Mouse (Mus musculus) urinary bladder, postnatal 36 days (tissue): ENCODE measurements around the gene Spint1.
A peak's percentile ranks its signal among the peaks of the same experiment; 100 is the strongest.

Experiments
- DNase-seq, 2 experiments: peaks; one replicate each; pipeline ENCODE4 v3.0.0; 2022; ENCODE audit warnings: low spot score in 2 of 2, mixed read lengths in 1 of 2

Gene Spint1

DNA sequence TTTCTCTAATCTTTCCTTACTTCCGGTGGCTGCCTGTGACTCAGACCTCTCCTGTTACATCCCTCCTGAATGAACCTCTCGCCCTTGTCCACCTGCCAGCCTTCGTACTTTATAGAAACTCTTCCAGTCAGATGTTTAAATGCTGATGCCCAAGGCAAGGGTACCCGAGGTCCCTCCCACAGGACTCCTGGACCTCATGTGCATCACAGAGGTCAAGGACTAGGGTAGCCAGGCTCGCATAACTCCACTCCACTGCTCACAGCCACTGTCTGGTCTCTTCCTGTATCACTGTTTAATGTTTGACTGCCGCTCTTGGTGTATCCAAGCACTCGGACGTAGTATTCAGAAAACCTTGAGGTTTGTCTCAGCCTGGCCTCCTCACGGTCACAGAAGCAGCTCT is 5.4 kb downstream of the Spint1 start:
- DNase-seq, result no peak

DNA sequence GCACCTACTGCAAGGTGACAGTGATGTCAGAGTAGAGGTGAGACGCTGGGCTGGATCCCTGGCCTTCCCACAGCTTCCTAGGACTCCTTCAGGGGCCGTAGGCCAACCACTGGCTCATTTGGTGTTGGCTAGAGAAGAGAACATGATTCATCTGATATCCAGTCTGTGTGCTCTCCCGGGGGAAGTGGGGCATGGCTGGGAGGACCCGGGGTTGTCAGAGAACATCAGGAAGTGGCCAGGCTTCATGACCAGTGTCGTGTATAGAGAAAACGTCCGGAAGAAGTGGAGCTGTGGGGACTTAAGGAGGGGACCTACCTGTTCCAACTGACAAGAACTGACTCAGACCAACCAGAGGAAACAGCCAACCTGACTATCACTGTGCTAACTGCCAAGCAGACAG is 8.1 kb downstream of the Spint1 start:
- no peak for DNase-seq

DNA sequence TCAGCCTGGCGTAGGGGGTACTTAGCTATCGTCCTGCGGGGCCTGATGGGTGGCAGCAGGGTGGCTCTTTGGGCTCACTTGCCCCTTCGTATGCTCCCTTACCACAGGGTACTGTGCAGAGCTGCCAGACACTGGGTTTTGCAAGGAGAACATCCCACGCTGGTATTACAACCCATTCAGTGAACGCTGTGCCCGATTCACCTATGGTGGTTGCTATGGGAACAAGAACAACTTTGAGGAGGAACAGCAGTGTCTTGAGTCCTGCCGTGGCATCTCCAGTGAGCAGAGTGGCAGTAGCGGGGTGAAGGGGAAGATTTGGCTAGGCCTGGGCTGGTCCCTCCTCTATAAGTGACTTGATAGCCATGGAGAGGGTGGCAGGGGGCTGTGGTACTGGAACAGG is 10.7 kb downstream of the Spint1 start:
- no peak for DNase-seq

DNA sequence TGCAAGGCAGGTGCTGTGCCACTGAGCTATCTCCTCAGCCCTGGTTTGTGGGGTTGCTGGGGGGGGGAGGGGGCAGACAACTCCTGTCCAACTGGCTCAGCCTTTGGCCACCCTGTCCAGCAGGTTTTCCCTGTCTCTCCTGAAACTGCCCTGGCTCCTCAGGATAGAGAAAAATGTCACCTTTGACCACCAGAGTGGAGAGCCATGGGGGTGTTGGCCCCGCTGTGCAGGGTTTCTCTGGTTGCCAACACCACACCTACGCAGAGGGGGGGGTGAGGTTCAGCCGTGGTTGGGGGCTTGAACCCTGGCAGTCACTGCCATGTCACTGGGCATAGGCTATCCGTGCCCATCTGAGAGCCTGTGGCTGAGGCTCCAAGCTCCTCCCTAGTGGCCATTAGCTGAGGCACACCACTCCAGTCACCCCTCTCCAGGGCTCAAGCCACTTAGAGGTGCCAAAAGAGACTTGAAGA is 12.5 kb downstream of the Spint1 start:
- peak in 1 of 2 experiments; percentile 46 for DNase-seq

DNA sequence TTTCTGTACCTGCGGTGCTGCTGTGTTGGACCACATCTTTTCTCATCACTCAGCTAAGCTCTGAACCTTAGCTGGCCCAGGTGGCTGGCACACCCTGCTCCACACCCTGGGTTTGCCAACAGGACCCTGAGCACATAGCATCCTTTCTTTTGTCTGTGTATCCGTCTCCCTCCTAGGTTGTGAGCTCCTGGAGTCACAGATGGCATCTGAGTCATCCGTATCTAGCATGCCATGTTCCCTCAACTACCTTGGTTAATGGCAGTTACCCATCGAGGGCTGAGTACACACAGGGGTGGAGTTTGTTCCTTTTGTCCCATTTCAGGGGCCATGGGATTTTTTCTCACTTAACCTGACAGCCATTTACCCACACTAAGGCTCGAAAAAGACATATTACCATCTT is 13.2 kb downstream of the Spint1 start:
- DNase-seq, result no peak

DNA sequence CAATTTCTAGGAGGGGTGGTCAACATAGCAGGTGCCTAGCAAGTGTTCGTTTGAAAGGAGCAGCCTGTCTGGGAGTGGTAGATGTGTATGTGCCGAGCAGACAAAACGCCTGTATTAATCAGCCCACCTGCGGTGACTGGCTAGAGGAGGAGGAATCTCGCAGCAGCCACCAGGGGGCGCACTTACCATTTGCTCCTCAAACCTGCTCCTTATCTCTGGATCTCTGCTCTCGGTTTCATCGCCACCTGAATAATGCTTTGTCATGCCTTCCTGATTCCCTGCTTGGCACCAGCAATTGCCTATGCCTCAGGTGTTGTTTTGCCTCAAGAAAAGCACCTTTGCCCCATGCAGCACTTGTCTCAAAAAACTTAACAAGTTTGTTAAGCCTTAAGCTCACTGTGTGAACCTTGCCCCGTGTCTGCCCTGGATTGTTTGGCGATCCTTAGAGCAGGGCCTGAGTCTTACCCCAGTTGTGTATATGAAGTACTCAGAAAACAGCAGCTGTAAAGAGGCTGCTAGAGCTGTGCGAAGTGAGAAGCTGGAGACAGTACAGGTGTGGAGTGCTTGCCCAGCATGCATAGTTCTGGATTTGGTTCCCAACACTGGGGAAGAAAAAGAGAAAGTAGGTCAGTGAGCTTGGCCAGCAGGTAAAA is 13.8 kb downstream of the Spint1 start:
- DNase-seq, result peak; percentile 81 to 88

DNA sequence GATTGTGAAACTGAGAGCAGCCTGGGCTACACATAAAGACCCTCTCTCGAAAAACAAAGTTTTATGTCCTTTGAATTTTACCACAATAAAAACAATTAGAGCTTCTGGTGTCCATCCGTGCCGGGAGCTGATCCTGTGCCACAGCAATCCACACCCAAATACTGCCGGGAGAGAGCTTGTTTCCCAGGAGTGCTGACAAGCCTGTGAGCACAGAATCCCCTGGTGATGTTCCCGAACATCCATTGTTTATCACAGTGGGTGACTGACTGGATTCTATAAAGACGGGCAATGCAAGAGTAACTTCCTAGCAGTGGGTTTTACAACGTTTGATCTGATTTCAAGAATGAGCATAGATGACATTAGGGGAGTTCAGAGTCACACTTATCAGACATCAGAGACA is 17.8 kb downstream of the Spint1 start:
- no peak for DNase-seq

DNA sequence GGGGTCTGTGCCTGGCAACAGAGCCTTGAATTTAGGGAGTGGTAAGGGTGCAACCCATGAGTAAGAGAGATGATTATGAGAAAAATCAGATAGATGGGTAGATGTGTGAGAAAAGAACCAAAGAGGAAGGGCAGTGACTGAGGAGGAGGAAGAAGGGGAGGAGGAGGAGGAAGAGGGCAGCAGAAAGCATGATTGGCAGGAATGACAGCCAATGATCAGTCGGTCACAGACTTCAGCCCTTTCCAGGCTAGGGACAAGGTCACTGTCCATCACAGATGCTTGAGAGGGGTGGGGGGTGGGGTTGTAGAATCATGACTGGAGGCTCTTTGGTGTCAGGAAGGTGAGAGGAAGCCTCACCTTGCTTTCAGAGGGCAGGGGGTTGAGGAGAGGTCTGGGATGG is 23.4 kb downstream of the Spint1 start:
- no peak for DNase-seq

DNA sequence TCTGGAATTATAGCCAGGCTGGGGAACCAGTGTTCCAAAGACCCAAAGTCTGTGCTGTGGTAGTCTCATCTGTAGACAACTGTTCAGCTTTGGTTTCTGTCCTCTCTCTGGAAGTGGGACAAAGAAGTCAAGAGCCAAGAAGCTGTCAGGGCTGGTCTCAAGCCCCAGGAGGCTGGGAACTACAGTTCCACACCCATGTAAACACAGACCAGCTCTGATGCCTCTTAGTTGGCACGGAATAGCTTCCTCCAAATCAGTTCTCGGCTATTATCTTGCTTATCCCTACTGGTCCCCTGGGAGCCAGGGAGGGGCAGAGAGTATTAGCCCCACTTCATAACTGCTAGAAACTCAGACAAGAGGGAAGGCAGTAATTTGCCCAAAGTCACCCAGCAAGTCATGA is 24.2 kb downstream of the Spint1 start:
- DNase-seq, result no peak

DNA sequence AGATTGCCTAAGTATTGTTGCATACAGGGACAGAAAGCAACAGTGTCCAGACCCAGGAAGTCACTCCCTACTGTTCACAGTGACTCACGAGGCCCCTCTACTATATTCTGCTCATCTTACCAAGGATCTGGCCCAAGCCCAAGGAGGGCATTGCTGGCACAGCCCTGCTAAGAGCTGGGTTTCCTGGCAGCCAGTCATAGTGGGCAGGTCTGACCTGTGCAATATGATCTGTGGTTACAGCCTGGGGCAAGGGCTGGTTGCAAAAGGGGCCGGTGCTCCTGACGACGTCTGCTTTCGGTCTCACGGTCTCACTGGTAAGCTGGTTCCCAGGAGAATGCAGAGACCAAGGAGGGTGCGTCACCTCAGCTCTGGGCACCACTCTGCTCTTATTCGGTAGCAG is 25.8 kb downstream of the Spint1 start:
- DNase-seq, result peak; percentile 76 to 83

DNA sequence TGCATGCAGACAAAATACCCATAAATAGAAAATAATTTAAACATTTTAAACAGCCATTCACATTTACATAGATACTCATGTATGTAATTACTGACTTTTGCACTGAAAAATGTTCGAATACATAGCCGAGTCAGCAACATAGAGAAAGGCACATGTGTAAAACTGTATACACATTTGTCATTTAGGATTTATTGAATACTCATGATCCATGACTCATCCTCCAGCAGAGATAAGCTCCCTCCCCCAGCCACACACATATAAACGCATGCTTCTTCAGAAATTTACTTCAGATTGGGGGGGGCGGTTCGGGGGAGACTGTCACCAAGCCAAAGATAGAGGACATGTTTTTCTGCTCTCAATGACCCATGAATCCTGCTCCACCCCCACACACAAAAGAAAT is 26.7 kb downstream of the Spint1 start:
- no peak for DNase-seq

DNA sequence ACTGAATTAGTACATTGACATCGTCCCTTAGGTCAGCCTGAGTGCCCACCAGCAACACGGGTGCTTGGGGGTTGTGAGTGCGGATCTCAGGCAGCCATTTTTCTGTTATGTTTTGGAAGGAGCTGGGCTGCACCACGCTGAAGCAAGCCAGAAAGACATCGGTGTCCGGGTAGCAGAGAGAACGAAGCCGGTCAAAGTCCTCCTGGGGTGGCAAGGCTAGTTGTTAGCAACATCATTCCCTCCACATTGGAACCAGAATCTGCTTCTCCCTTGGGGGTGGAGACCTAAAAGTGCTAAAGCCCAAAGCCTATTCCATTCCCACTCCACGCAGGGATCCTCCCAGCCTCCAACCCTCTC is 33.1 kb downstream of the Spint1 start:
- no peak for DNase-seq

DNA sequence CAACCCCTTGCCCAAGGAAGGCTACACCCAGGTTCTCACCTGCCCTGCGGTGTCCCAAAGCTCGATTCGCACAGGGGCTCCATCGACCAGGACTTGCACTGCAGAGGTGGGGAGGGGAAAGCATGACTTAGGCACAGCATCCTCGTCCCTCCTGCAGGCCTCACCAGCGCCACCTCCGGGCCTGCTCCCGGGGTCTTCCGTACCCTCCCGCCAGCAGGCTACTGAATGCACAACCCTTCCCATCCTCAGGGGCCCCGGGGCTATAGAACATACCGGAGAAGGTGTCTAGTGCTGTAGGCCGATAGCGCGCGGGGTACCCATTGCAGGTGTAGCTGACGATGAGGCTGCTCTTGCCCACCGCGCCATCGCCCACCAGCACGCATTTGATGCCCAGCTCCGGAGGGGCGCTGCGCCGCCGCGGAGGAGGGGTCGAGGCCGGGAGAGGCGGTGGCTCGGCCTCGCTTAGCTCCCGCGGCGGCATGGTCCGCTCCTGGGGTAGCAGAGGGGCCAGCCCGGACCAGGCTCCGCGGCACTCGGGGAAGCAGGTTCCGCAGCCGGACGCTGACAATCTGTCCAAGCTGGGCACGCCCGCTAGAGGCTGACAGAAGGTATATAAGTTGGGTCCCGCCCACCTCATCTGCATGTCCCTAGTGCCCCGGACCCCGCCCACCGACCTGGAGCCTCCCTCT is 33.6 kb downstream of the Spint1 start, which contains the start of gene Rhov:
Gene Rhov, minus strand, starts transcription at position 630 of the 689 bp plus-strand sequence.
- DNase-seq, result peak; percentile 74 to 80

DNA sequence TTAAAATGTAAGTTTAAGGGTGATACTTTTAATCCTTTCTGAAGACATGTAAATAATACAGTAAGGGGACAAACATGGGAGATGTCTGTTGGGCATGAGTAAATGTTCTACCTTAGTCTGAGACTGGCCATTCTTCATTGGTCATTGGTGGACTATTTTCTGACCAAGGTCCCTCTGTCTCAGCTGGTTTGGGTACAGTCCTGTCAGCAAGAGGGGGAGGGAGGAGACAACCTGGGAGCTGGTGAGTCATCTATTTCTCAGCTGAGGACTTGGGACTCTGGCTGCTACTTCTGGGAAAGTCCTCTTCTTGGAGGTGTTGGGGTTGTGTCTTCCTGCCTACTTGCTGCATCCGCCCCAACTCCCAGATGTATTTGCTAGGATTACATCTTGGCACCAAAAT is 37.0 kb downstream of the Spint1 start:
- DNase-seq, result no peak

DNA sequence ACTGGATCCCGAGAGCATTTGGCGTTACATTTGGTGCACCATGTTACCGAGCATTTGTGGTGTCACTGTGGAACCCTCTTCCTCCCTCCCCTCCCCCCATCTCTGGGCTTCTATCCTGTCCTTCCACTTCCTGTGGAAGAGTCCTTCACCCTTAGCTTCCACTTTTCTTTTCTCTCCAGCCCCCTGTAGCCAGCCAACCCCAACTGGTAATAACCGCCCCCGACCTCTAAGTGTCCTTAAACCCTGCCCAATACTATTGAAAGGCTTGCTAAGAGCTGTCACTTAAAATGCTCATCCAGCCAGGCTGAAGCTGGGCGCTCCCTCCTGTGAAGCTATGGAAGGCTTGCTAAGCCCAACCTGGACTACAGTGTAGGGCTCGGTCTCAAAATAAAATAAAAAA is 39.8 kb downstream of the Spint1 start:
- no peak for DNase-seq

DNA sequence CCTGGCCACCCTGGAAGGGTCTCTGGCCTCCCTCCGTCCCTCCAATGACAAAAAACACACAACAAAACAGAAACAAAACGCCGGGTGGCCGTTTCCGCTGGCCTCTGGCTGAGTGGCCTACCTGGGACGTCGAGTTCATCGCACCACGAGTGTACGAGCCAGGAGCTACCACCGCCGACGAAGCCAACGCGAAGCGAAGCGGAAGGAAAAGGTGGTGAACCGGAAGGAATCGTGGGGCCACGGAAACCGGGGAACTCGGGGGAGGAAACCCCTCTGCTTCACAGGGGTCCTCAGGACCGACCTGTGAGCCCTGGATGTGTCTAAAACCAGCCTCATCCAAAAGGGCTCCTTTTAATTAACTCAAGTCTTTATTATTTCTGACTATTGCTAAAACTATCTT is 40.6 kb downstream of the Spint1 start:
- DNase-seq, result no peak

DNA sequence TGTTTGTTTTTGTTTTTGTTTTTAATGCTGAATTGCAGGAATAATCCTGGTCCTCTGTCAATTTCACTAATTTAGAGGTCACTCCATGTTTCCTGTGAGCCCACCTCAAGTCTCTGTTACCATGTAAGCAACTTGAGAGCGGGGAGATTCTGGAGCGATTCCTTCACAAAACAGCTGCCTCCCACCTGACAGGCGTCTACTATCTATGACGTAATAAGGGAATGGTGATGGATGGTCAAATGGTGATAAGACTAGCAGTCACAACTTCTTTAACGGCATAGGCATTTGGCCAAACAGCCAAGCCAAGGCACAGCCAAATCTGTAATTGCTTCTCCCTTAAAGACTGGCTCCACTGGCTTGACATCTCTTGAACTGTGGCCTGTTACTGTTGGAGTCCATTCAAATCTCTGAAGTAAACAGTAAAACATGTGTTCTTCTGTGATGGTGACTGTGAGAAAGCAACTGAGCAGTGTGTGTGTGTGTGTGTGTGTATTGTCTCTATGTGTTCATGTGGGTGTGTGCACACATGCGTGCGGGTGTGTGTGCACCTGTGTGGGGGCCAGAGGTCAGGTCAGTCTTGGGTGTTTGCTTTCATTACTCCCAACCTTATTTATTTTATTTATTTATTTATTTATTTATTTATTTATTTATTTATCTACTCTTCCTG is 44.9 kb downstream of the Spint1 start:
- no peak for DNase-seq

DNA sequence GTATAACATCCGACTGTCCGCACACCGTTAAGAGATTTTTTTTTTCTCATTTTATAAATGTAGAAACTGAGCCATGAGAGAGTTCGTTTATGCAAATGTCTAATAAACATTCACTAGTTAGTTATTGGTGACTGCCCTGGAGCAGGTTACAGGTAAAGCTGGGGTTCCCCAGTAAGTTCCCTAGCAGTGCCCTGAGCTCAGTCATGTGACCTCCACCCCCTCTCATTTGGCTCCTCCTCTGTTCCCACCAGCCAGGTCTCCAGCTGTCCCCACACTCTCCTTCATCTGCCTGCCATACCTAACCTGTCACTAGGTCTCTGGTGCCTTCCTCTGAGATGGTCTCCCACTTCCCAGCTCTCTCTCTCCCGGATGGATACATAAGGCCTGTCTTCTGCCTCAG is 50.2 kb downstream of the Spint1 start:
- no peak for DNase-seq

DNA sequence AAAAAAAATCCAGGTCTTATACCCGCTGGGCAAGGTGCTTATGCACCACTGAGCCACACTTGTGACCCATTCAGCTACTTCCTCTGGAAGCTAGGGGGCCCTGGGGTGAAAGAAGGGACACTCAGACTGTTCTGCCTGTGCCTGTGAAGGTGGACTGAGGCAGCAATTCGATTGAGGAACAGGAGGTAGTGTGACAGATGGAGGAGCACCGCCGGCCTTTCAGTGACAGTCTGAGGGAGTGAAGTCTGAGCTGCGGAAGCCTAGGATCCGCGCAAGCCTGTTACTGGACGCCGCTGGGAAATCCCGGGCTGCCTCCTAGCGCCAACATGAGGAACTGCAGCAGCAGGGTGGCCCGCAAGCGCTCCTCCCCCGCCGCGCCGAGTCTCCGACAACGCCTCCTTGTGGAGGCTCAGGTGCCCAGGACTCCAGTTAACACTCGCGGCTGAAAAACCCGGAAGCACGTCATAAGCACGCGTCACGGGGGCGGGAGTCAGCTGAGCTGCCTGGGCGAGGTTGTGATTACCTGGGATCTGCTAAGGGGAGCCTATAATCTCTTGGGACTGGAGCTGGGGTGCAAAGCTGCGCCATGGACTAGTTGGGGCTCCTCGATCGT is 51.2 kb downstream of the Spint1 start, which contains the start of gene Vps18:
Gene Vps18, plus strand, starts transcription at position 471 of the 613 bp plus-strand sequence.
- DNase-seq, result peak; percentile 97 to 98

DNA sequence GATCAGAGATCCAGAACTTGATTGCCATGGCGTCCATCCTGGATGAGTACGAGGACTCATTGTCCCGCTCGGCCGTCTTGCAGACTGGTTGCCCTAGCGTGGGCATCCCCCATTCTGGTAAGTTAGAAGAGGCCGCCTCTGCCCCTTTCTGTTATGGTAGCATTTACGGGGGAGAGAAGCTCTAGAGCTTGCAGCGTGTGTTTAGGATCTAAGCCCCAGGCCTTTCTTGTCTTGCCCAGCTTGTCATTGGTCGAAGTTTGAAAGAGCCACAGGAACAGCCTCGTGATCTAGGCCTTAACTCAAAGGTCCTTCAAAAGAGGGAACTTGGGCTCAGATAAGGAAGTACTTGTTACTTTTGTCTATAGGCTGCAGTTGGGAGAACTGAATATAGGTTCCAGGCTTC is 51.9 kb downstream of the Spint1 start:
- DNase-seq, result no peak

DNA sequence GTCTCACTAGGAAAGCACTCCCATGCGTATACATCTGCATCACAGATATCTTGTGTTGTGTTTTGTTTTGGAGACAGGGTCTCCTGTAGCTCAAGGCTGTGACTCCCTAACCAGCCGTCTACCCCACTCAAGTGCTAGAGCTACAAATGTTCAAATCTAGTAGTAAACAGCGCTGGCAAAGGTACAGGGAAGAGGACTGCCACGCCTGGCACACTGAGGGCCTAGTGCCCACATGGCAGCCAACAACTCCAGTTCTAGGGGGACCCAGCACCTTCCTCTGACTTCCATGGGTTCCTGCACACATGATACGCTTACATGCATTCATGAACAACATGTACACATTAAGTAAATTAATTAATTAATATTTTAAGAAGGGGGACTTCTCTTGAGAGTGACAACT is 55.1 kb downstream of the Spint1 start:
- DNase-seq, result no peak

DNA sequence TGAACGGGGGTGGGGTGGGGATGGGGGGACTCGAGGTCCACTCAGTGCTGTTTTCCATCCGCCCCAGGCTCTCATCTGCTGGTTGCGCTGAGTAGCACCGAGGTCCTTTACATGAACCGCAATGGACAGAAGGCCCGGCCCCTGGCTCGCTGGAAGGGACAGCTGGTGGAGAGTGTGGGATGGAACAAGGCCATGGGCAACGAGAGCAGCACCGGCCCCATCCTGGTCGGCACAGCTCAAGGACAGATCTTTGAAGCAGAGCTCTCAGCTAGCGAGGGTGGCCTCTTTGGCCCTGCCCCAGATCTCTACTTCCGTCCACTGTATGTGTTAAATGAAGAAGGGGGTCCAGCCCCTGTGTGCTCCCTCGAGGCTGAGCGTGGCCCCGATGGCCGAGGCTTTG is 55.7 kb downstream of the Spint1 start:
- no peak for DNase-seq

DNA sequence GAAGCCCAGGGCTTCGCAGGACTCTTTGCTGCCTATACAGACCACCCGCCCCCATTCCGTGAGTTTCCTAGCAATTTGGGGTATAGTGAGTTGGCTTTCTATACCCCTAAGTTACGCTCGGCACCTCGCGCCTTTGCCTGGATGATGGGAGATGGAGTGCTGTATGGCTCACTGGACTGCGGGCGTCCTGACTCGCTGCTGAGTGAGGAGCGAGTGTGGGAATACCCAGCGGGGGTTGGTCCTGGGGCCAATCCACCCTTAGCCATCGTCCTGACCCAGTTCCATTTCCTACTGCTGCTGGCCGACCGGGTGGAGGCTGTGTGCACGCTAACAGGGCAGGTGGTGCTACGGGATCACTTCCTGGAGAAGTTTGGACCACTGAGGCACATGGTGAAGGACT is 56.1 kb downstream of the Spint1 start:
- DNase-seq, result no peak
